Mouse (Mus musculus) cerebellum, postnatal 10 days (tissue): ENCODE measurements around the gene Gm29666.

Experiments used
- DNase-seq, 2 experiments: peaks; one replicate each; pipeline ENCODE4 v3.0.0; 2021; ENCODE audit warnings: mixed read lengths in 2 of 2

Gene Gm29666

GRCm38 (mm10) chr15:84919938-84920337 lies at the start of gene Gm29666:
Gene Gm29666, minus strand, starts transcription at chr15:84920038.
- DNase-seq = no peak

GRCm38 (mm10) chr15:84968534-84968933 lies 48.7 kb upstream of the Gm29666 start:
- DNase-seq = no peak

GRCm38 (mm10) chr15:84965575-84966360 lies 45.9 kb upstream of the Gm29666 start:
- DNase-seq = peak; percentile 43 to 60

GRCm38 (mm10) chr15:84964771-84965170 lies 44.9 kb upstream of the Gm29666 start:
- DNase-seq = no peak

GRCm38 (mm10) chr15:84962518-84962917 lies 42.7 kb upstream of the Gm29666 start:
- DNase-seq = peak; percentile 58 to 68

- DNase-seq = peak; percentile 52 to 56
These were observed 40.9 kb upstream of the Gm29666 start for GRCm38 (mm10) chr15:84960692-84961091.

GRCm38 (mm10) chr15:84959891-84960290 lies 40.1 kb upstream of the Gm29666 start:
- DNase-seq = no peak

- no peak for DNase-seq
These were observed 38.5 kb upstream of the Gm29666 start for GRCm38 (mm10) chr15:84958331-84958730.

- peak; percentile 78 to 79 for DNase-seq
These were observed 38.0 kb upstream of the Gm29666 start for GRCm38 (mm10) chr15:84957851-84958250.

- DNase-seq = no peak
These were observed 33.4 kb upstream of the Gm29666 start for GRCm38 (mm10) chr15:84953259-84953658.

- no peak for DNase-seq
These were observed 30.2 kb upstream of the Gm29666 start for GRCm38 (mm10) chr15:84950053-84950452.

- peak in 1 of 2 experiments; percentile 47 for DNase-seq
These were observed 29.2 kb upstream of the Gm29666 start for GRCm38 (mm10) chr15:84948990-84949389.

GRCm38 (mm10) chr15:84944319-84944718 lies 24.5 kb upstream of the Gm29666 start:
- no peak for DNase-seq

GRCm38 (mm10) chr15:84942647-84943285 lies 22.9 kb upstream of the Gm29666 start:
- peak; percentile 39 to 57 for DNase-seq

- DNase-seq = no peak
These were observed 20.3 kb upstream of the Gm29666 start for GRCm38 (mm10) chr15:84940102-84940501.

GRCm38 (mm10) chr15:84934901-84935300 lies 15.1 kb upstream of the Gm29666 start:
- DNase-seq = no peak

GRCm38 (mm10) chr15:84932351-84932750 lies 12.5 kb upstream of the Gm29666 start:
- DNase-seq = no peak

GRCm38 (mm10) chr15:84925495-84926018 lies 5.7 kb upstream of the Gm29666 start:
- peak in 1 of 2 experiments; percentile 38 for DNase-seq

- peak; percentile 67 to 87 for DNase-seq
These were observed 5.0 kb upstream of the Gm29666 start for GRCm38 (mm10) chr15:84924781-84925315.

GRCm38 (mm10) chr15:84923508-84924181 lies 3.8 kb upstream of the Gm29666 start:
- DNase-seq = no peak

GRCm38 (mm10) chr15:84922884-84923507 lies 3.2 kb upstream of the Gm29666 start, which contains the start of gene Nup50:
Gene Nup50, plus strand, starts transcription at chr15:84923411.
- DNase-seq = peak; percentile 100

- peak; percentile 33 to 62 for DNase-seq
These were observed 6.6 kb downstream of the Gm29666 start for GRCm38 (mm10) chr15:84913201-84913600.
